Mouse (Mus musculus) midbrain, embryonic 10.5 days (tissue): Measurements from ENCODE around the gene Tmed9. TPM values are rescaled to one million over a fixed set of nuclear protein-coding genes. Genes with fewer than 3 reads are reported as not detected.
"Not testable (repeated sequence)": the region's sequence is repeated elsewhere in the genome, so short reads cannot be mapped to it uniquely, and the experiment has no call there.

Experiments
- DNase-seq: peaks from one replicate; pipeline ENCODE4 v3.0.0-alpha.2; 2017; ENCODE audit warnings: low spot score
- H3K27ac ChIP-seq: fragments of 300-500 bp; sonication (generic); replicated peaks from 2 replicates; pipeline ENCODE4 v1.5.1; 2016; ENCODE audit warnings: mild to moderate bottlenecking
- H3K27me3 ChIP-seq: fragments of 300-500 bp; sonication (generic); 2 replicates; pipeline ENCODE4 v1.6.1; 2016; ENCODE audit warnings: low read depth, mild to moderate bottlenecking; ENCODE audit not compliant: poor library complexity, severe bottlenecking
- H3K36me3 ChIP-seq: fragments of 300-500 bp; sonication (generic); 2 replicates; pipeline ENCODE4 v1.6.1; 2016; ENCODE audit warnings: mild to moderate bottlenecking, moderate library complexity
- H3K4me1 ChIP-seq: fragments of 300-500 bp; sonication (generic); 2 replicates; pipeline ENCODE4 v1.6.1; 2016
- H3K4me3 ChIP-seq: fragments of 300-500 bp; sonication (generic); 2 replicates; pipeline ENCODE4 v1.5.1; 2016; ENCODE audit warnings: mild to moderate bottlenecking, moderate library complexity
- H3K9me3 ChIP-seq: fragments of 300-500 bp; sonication (generic); replicated peaks from 2 replicates; pipeline ENCODE4 v1.6.1; 2016; ENCODE audit warnings: mild to moderate bottlenecking
- WGBS: fragments of 180-500 bp; shearing (Covaris S2); methylation state at CpG from one replicate; pipeline ENCODE4 v1.1.7; 2016; 5-methylcytosine and 5-hydroxymethylcytosine counted together
- polyA plus RNA-seq: library from polyadenylated mRNA; unstranded; fragments of >200 nt; fragmentation: Nextera tagmentation; extraction: Ambion mirVana; gene quantifications from 2 replicates; pipeline ENCODE4 v1.2.1, GENCODE M21; 2016

Gene Tmed9
- polyA plus RNA-seq, 1 experiment from 2014 or later, result 114 TPM

DNA sequence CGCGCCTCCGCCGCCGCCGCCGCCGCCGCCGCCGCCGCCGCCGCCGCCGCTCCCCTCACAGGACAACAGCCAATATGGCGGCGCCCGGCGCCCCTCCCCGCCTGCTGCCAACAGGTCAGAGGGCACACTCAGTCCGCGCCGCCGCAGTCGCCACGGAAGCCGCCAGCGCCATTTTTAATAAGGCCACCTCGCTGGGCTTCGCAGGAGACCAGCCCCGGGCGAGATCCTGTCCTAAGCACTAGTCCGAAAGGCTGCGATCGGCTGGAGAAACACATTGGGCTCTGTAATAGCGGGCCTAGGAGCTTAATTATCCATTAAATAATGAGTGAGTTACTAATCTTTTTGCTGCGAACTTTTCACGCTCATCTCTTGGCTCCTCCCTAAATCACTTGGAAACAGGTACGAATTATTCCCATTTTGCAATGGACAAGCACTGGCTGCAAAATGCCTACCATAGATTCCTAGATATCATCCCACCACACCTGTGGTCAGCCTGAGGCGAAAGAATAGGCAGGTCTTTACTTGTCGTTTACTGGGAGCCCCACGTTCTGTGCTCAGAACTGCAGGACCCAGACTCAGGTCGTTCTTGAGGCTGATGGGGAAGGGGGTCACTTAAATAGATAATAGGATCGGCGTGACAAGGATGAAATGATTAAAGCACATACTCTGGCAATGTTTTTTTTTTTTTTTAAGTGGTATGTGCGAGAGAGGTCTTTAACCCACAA lies 2.3 kb upstream of the Tmed9 start, which contains the start of gene Fam193b:
Fam193b (minus strand) TSS at position 94 of the 725 bp plus-strand sequence.
- peak; percentile 95 for DNase-seq
- Histone ChIP-seq H3K36me3 (peaks cover 34% of the 10 kb centered on the region), H3K27me3 (no peaks in the 10 kb centered on the region), H3K9me3 (no peaks in the 10 kb centered on the region), H3K27ac (peak within 1 kb of the TSS; percentile 96), H3K4me3 (peak within 1 kb of the TSS; percentile 97), H3K4me1 (peaks cover 33% of the 10 kb centered on the region)
- 3% methylated on average over 39 of the region's 47 CpGs for WGBS

DNA sequence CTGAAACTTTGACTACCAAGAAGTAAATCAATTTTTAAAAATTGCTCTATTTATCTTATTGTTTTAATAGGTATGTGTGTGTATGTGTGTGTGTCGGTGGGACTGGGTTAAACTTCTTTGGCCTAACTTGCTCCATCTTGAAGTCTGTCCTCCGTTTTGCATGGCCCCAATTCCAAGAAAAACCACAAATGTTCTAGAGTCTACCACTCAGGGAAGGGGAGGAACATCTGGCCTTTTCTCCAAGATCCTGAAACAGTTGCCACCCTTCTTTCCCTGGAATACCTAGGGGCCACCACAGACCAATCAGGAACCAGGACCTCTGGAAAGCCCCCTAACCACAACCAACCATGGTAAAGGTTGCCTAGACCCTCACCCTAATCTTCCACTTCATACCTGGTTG lies 1.6 kb upstream of the Tmed9 start:
- Histone ChIP-seq H3K4me1 (peaks cover 33% of the 10 kb centered on the region), H3K27me3 (no peaks in the 10 kb centered on the region), H3K9me3 (no peaks in the 10 kb centered on the region), H3K36me3 (peaks cover 26% of the 10 kb centered on the region), H3K27ac (no peak overlapping the region), H3K4me3 (peak overlapping the region; percentile 97)
- WGBS, result 82% methylated on average over 2 of the region's 2 CpGs
- no peak for DNase-seq

DNA sequence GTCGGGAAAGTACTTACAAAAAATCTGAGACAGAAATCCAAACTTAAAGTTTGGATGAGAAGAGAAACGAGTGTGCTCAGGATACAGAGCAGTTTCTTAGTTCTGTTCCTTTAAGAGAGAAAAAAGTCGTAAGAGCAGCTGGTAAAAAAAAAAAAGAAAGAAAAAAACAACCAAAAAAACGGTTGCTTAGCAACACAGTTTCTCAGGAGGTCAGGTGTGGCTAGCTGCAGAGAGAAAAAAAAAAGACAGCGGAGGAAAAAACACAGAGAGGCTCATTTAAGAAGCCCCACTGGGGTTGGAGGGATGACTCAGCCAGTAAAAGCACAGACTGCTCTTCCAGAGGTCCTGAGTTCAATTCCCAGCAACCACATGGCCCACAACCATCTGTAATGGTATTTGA lies 789 bp downstream of the Tmed9 start:
- Histone ChIP-seq H3K4me3 (no peak overlapping the region), H3K36me3 (peaks cover 4% of the 10 kb centered on the region; the same call in 1 of the 2 replicates), H3K27ac (no peak overlapping the region), H3K4me1 (peaks cover 24% of the 10 kb centered on the region), H3K27me3 (no peaks in the 10 kb centered on the region), H3K9me3 (no peaks in the 10 kb centered on the region)
- DNase-seq, result no peak
- 87% methylated on average over 5 of the region's 5 CpGs for WGBS

DNA sequence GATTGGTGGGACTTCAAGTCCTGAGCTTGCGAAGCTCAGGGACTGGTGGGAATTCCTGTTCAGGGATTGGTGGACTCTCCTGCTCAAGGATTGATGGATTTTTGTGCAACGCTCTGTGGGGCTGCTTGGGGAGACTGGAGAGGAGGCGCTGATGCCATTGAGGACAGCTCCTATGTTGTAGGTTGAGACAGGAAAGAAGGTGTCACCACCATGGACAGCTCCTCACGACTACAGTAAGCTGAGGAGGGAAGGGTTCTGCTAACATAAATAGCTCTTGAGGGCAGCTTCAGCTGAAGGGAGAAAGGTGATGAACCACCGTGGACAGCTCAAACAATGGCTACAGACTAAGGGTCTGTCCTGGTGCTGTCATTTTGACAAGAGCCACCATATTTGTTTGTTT lies 2.4 kb downstream of the Tmed9 start:
- Histone ChIP-seq H3K36me3 (peaks cover 3% of the 10 kb centered on the region; the same call in 1 of the 2 replicates), H3K4me1 (peaks cover 13% of the 10 kb centered on the region), H3K9me3 (no peaks in the 10 kb centered on the region), H3K27me3 (no peaks in the 10 kb centered on the region), H3K4me3 (no peak overlapping the region), H3K27ac (no peak overlapping the region)
- 59% methylated on average over 5 of the region's 5 CpGs for WGBS
- no peak for DNase-seq

DNA sequence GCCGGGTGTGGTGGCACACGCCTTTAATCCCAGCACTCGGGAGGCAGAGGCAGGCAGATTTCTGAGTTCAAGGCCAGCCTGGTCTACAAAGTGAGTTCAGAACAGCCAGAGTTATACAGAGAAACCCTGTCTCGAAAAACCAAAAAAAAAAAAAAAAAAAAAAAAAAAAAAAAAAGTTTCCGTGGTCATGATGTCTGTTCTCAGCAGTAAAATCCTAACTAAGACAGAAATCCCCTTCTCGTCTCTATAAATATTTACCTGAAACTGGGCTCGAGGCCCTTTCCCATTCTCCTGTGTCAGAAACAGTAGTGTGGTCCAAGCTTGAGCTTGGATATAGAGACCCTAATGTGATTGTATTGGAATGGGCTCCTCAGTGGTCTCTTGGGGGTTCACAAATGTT lies 3.3 kb downstream of the Tmed9 start:
- 85% methylated on average over 7 of the region's 7 CpGs for WGBS

DNA sequence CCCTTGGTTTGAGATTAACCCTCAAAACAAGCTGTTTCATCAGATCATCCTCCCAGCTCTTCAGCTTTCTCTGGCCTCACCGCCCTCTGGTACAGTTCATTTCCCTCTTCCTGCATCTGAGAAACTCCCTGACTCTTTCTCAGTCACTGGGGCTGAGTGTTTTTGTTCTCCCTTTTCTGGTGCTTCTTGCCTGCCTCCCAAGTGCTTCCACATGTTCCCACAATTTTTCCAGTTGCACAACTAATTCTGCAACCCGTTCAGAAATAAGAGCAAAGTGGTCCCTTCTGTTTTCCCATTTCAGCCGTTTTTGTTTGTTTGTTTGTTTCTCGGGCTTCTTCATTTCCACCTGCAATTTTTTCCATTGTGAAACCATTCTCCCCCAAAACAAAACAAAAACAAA lies 4.6 kb downstream of the Tmed9 start:
- H3K36me3 ChIP-seq, result peaks cover 3% of the 10 kb centered on the region; the same call in 1 of the 2 replicates
- no peaks in the 10 kb centered on the region for H3K9me3 ChIP-seq
- no peak for DNase-seq
- H3K27me3 ChIP-seq, result no peaks in the 10 kb centered on the region
- WGBS, result 81% methylated on average over 4 of the region's 4 CpGs
- H3K4me3 ChIP-seq, result no peak overlapping the region
- H3K4me1 ChIP-seq, result no peaks in the 10 kb centered on the region
- no peak overlapping the region for H3K27ac ChIP-seq

More for the DNA sequence above, 3.3 kb downstream of the Tmed9 start:
- not testable (repeated sequence) for DNase-seq, H3K4me3 ChIP-seq, H3K9me3 ChIP-seq, H3K27ac ChIP-seq, H3K4me1 ChIP-seq, H3K36me3 ChIP-seq, H3K27me3 ChIP-seq

DNA sequence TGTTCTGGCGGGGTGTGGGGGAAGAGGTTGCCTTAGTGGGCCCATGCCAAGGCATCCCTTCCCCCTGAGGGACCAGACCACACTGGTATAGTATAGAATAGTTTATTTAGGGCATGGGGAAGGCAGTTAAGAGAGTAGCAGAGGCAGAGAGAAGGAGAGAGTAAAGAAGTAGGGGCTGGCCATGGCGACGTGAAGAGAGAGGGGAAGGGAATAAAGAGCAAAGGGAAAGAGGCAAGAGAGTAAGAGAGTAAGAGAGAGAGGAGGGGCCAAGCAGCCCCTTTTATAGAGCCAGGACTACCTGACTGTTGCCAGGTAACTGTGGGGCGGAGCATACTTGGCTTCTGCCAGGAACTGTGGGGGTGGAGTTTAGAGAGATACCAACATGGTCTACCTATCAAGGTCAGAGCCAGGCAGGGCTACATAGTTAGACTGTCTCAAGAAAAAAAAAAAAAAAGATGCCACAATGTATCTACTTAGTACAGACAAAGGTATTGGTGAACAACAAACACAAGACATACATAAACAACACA lies 18.5 kb downstream of the Tmed9 start:
- DNase-seq, result no peak
- Histone ChIP-seq H3K4me1 (peaks cover 17% of the 10 kb centered on the region), H3K9me3 (no peaks in the 10 kb centered on the region), H3K27ac (peak overlapping the region; percentile 91), H3K36me3 (peaks cover 29% of the 10 kb centered on the region), H3K27me3 (peaks cover 11% of the 10 kb centered on the region), H3K4me3 (peak overlapping the region; percentile 91)
- WGBS, result 76% methylated on average over 4 of the region's 4 CpGs

DNA sequence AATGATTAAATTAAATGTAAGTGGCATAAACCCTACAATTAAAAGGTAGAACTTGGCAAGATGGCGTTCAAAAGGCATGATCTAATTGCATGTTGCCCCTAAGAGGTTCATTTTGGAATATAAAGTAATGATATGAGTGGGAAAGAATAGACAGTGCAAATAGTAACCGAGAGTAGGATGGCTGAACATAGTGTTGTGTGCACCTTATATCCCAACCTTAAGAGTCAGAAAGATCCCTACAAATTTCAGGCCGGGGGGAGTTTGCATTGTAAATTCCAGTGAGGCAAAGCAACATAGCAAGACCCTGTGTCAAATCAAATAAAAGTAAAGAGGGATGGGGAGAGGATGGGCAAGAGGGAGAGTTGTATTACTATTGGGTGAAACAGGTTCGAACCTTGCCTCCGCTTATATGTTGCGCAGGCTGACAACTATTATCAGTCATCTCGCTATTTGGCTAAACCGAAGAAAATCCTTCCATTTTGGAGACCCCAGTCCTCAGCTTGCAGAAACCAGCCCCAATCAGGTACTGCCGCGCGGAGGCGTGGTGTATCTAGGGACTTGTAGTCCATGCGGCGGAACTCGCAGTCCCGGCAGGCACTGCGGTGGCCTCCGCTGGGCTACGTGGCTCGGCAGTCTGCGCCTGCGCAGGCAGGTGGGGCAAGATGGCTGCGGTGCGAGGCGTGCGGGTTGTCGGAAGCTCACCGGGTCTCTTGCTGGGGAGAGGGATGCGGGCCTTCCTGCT lies 19.2 kb downstream of the Tmed9 start:
- H3K4me3 ChIP-seq, result peak overlapping the region; percentile 91
- peaks cover 35% of the 10 kb centered on the region for H3K36me3 ChIP-seq
- WGBS, result 6% methylated on average over 29 of the region's 29 CpGs
- H3K27me3 ChIP-seq, result peaks cover 11% of the 10 kb centered on the region
- H3K4me1 ChIP-seq, result peaks cover 17% of the 10 kb centered on the region
- H3K9me3 ChIP-seq, result no peaks in the 10 kb centered on the region
- H3K27ac ChIP-seq, result peak overlapping the region; percentile 91
- peak; percentile 98 for DNase-seq

DNA sequence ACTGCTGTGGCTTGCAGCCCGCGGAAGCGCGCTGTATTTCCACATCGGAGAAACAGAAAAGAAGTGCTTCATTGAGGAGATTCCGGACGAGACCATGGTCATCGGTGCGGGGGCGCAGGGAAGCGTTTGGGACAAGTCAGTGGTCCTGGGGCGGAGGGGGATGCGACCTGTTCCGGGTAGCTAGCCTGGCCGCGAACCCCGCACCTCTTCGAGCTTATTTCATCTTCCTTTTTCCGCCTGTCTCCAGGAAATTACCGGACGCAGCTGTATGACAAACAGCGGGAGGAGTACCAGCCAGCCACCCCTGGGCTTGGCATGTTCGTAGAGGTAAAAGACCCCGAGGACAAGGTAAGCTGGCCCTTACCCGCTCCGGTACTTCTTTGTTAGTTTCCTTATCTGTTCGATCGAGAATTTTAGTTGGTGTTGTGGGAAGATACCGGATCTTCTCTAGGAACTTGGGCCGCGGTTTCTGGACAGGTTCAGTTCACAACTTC lies 19.8 kb downstream of the Tmed9 start:
- DNase-seq, result no peak
- Histone ChIP-seq H3K36me3 (peaks cover 42% of the 10 kb centered on the region), H3K27ac (peak overlapping the region; percentile 91), H3K27me3 (peaks cover 11% of the 10 kb centered on the region), H3K9me3 (no peaks in the 10 kb centered on the region), H3K4me3 (peak overlapping the region; percentile 91), H3K4me1 (peaks cover 17% of the 10 kb centered on the region)
- under 1% methylated on average over 31 of the region's 31 CpGs for WGBS

DNA sequence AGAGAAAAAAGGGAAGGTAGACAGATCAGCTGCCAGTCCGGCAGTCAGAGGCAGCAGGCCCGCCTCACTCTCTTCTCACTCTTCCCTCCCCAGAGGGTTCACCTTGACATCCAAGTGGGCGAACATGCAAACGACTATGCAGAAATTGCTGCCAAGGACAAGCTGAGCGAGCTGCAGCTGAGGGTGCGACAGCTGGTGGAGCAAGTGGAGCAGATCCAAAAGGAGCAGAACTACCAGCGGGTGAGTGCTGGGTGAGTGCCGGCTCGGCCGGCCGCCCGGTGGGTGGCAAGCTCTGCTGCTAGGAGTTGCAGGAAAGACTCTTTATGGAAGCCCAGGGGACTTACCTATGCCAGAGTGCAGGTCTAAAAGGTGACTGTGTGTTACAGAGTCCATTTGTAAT lies 21.8 kb downstream of the Tmed9 start:
- Histone ChIP-seq H3K27me3 (peaks cover 11% of the 10 kb centered on the region), H3K36me3 (peaks cover 46% of the 10 kb centered on the region), H3K4me1 (peaks cover 29% of the 10 kb centered on the region), H3K4me3 (no peak overlapping the region), H3K27ac (no peak overlapping the region), H3K9me3 (no peaks in the 10 kb centered on the region)
- 92% methylated on average over 12 of the region's 12 CpGs for WGBS
- no peak for DNase-seq

DNA sequence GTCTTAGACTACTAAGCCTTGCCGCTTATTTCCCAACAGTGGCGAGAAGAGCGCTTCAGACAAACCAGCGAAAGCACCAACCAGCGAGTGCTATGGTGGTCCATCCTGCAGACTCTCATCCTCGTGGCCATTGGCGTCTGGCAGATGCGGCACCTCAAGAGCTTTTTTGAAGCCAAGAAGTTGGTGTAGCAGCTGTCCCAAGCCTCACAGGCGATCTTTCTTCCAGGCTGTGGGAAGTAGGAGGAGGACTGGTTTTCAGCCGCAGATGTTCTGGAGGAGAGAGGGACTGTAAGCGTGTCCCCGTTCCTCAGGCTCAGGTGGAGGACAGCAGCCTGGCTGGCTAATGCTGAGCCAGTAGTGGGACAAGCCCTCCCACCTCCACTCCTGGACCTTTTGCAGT lies 23.3 kb downstream of the Tmed9 start:
- Histone ChIP-seq H3K36me3 (peaks cover 46% of the 10 kb centered on the region), H3K9me3 (no peaks in the 10 kb centered on the region), H3K4me1 (peaks cover 38% of the 10 kb centered on the region), H3K4me3 (no peak overlapping the region), H3K27ac (no peak overlapping the region), H3K27me3 (peaks cover 2% of the 10 kb centered on the region; the same call in 1 of the 2 replicates)
- WGBS, result 97% methylated on average over 12 of the region's 12 CpGs
- DNase-seq, result no peak

DNA sequence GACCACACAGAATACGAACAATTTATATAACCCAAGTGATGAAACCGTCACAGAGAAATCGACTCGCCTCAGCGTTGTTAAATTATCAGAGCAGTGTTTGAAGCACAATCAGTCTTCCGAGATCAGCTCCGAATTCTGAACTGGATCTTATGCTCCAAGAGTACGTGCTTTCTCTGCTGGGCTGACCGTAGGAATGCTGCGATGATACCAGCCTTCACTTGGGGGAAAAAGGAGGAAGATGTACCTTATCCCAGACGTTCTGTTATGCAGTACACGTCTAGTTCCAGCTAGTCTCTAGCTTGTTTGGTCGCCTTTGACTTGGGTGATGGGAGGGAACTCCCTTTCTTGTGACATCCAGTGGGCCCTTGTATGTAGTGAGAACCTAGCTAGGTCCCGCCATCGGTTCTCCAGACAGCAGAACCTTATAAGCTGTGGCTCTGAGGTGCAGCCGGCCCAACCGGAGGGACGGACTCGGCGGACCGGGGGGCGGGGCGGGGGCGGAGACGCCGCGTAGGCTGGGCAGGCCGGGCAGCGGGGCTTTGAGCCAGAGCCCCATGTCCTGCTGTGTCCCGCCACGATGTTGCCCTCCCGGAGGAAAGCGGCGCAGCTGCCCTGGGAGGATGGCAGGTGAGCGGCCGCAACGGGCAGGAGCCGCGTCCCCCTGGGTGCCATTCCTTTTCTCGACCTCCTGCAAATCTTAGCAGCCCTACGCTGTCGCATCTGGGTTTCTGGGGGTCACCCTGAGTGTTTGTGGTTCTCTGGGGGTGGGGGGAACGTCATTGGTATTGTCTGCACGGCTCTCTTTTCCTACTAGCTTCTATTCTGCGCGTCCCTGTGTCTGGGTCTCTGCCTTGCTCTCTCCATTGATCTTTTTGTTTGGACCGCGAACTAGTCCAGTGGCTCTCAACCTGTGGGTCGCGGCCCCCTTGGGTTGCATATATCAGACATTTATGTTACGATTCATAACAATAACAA lies 26.3 kb downstream of the Tmed9 start, which contains the start of gene B4galt7:
B4galt7 (plus strand) TSS at position 331 of the 975 bp plus-strand sequence.
- WGBS, result 11% methylated on average over 51 of the region's 51 CpGs
- peak within 1 kb of the TSS; percentile 86 for H3K27ac ChIP-seq

More for the DNA sequence above, 26.3 kb downstream of the Tmed9 start, which contains the start of gene B4galt7:
- peak; percentile 81 for DNase-seq
- Histone ChIP-seq H3K4me3 (peak within 1 kb of the TSS; percentile 91), H3K27me3 (no peaks in the 10 kb centered on the region), H3K4me1 (peaks cover 21% of the 10 kb centered on the region), H3K36me3 (peaks cover 51% of the 10 kb centered on the region), H3K9me3 (no peaks in the 10 kb centered on the region)
